Mouse (Mus musculus): ENCODE measurements at regions not wholly inside any gene's neighbourhood (a gene's known extent, or its start where the extent isn't known, plus 50 kb on each side); places are given as distances from the start of the nearest gene placed in this dataset.
A peak's percentile ranks its signal among the peaks of the same experiment; 100 is the strongest.
"Not testable (repeated sequence)": the region's sequence is repeated elsewhere in the genome, so short reads cannot be mapped to it uniquely, and the experiment has no call there.

DNA sequence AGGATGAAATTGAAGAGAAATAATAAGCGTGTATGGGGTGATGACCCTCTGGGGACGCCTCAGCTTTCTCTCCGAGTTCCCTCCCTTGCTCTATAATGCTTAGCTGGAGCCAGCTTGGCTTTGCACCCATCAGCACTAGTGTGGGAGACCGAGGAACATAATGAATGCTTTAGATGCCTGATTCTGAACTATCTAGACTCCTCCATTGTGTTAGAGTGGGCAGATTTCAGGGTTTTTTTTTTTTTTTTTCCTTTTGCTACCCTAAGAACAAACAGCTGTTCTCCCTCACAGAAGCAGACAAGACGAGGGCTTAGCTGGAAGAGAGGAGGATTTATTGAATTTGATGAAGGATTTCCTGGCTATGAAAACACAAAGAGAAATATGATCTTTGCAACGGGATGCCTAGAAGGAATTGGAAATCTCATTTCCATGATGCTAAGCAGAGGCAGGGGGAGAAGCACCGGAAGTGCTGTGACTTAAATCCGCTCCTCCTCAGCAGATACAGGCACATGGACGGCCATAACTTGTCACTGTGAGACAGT is 390.4 kb upstream of the Auts2 start:
- no peak overlapping the region for H3K27ac ChIP-seq (replicated peaks)
- no peaks in the 10 kb centered on the region for H3K9me3 ChIP-seq (replicated peaks)
- H3K27me3 ChIP-seq (ENCODE audit: low read depth, poor library complexity, severe bottlenecking), result no peaks in the 10 kb centered on the region
- no peak overlapping the region for H3K4me3 ChIP-seq
- 80% methylated on average over 9 of the region's 9 CpGs for WGBS
- DNase-seq (ENCODE audit: low spot score), result no peak
- no peaks in the 10 kb centered on the region for H3K36me3 ChIP-seq
- no peaks in the 10 kb centered on the region for H3K4me1 ChIP-seq

DNA sequence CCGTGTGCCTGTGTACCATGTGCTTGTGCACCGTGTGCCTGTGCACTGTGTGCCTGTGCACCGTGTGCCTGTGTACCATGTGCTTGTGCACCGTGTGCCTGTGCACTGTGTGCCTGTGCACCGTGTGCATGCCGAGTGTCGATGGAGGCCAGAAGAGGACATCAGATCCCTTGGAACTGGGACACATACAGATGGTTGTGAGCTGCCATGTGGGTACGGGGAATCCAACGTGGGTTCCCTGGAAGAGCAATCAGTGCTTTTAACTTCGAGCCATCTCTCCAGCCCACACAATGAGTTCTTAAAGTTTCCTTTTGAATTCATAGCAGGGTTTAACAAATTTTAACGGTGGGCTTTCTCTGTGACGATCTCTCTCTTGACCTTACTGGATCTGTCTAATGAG is 386.8 kb upstream of the Auts2 start:
- H3K36me3 ChIP-seq; H3K4me1 ChIP-seq; H3K27me3 ChIP-seq (ENCODE audit: low read depth, poor library complexity, severe bottlenecking); H3K4me3 ChIP-seq; H3K27ac ChIP-seq (replicated peaks); DNase-seq (ENCODE audit: low spot score); H3K9me3 ChIP-seq (replicated peaks): not testable (repeated sequence)
- WGBS, result 91% methylated on average over 12 of the region's 12 CpGs

DNA sequence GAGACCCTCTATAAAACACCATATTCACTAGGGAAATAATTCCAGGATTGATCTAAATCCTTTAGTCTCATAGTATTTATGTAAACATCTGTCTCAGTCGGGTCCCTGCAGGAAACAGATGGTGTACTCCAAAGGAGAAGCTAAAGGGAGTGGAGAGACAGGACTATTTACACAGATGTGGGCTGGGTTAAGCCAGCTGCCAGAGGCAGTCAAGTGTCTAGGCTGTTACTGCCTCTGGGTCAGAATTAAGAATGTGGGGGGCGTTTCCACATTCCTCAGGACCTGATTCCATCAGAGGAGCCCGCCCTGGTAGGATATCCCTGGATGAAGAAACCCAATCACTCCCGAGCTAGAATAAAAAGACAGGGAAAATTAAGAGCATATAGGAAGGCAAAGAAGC is 380.2 kb upstream of the Auts2 start:
- H3K4me3 ChIP-seq, result no peak overlapping the region
- 29% methylated on average over 4 of the region's 4 CpGs for WGBS
- H3K9me3 ChIP-seq (replicated peaks), result peaks cover 10% of the 10 kb centered on the region
- H3K27me3 ChIP-seq (ENCODE audit: low read depth, poor library complexity, severe bottlenecking), result no peaks in the 10 kb centered on the region
- H3K36me3 ChIP-seq, result no peaks in the 10 kb centered on the region
- H3K4me1 ChIP-seq, result peaks cover 9% of the 10 kb centered on the region; the same call in 1 of the 2 replicates
- H3K27ac ChIP-seq (replicated peaks), result no peak overlapping the region
- no peak for DNase-seq (ENCODE audit: low spot score)

DNA sequence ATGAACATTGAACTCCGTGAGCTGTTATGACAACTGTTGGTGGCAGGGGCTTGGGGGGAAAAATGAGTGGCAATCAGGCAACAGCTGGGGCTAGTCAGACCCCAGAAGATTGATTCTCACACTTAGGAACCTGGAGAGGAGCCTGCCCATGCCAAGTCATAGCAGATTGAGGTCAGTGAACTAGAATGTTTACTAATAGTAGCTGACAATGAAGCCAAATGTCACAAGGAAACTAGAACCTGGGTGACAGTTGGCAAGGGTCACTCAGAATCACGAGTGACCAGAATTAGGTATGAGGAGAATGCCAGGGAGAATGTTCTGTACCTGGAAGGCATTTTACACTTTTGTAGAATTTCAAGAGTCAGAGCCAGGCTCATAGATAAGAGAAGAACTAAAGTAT is 365.9 kb upstream of the Auts2 start:
- WGBS, result 84% methylated on average over 2 of the region's 2 CpGs
- no peak for DNase-seq (ENCODE audit: low spot score)
- Histone ChIP-seq H3K4me1 (peaks cover 6% of the 10 kb centered on the region; the same call in 1 of the 2 replicates), H3K27me3 (ENCODE audit: low read depth, poor library complexity, severe bottlenecking) (no peaks in the 10 kb centered on the region), H3K27ac (replicated peaks) (no peak overlapping the region), H3K9me3 (replicated peaks) (no peaks in the 10 kb centered on the region), H3K4me3 (no peak overlapping the region), H3K36me3 (no peaks in the 10 kb centered on the region)

DNA sequence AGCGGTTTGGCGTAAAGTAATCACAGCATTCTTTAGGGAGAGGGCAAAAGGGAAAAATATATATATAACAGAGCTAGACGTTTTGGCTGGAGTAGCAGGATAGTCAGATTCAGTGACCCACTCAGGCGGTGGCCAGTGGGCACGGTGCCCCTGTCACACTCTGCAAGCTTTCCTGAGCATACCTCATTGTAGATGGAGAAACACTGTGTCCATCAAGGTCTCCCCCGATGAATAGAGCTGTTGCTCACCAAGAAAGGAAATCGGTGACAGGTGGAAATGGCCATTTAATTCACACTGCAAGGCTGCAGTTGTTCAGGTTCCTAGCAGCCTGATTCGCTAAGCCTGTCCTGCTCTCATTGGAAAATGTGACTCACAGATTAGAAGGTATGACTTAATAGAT is 365.1 kb upstream of the Auts2 start:
- H3K9me3 ChIP-seq (replicated peaks), result no peaks in the 10 kb centered on the region
- no peaks in the 10 kb centered on the region for H3K36me3 ChIP-seq
- 88% methylated on average over 8 of the region's 8 CpGs for WGBS
- no peak for DNase-seq (ENCODE audit: low spot score)
- no peaks in the 10 kb centered on the region for H3K27me3 ChIP-seq (ENCODE audit: low read depth, poor library complexity, severe bottlenecking)
- H3K4me3 ChIP-seq, result no peak overlapping the region
- no peak overlapping the region for H3K27ac ChIP-seq (replicated peaks)
- peaks cover 6% of the 10 kb centered on the region; the same call in 1 of the 2 replicates for H3K4me1 ChIP-seq

DNA sequence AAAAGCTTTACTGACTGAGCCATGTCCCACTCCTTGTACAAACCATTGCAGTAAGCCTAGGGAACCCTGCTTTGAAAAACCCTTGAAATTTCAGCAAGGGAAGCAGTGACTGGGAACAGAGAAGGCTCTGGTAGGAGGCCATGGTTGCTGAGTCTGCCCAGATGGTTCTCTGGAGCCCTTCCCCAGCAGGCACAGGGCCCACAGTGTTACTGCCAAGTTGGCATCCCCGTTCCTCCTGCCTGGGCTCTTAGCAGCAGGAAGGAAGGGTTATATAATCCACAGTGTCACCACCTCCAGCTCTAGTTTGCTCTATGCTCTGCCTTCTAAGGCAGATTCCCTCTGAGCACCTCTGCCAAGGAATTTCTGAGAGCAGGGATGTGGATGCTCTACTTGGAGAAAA is 349.4 kb upstream of the Auts2 start:
- no peak for DNase-seq (ENCODE audit: low spot score)
- no peaks in the 10 kb centered on the region for H3K27me3 ChIP-seq (ENCODE audit: low read depth, poor library complexity, severe bottlenecking)
- H3K27ac ChIP-seq (replicated peaks), result no peak overlapping the region
- no peak overlapping the region for H3K4me3 ChIP-seq
- no peaks in the 10 kb centered on the region for H3K36me3 ChIP-seq
- WGBS, result 84% methylated on average over 1 of the region's 1 CpGs
- H3K9me3 ChIP-seq (replicated peaks), result no peaks in the 10 kb centered on the region
- peaks cover 19% of the 10 kb centered on the region for H3K4me1 ChIP-seq

DNA sequence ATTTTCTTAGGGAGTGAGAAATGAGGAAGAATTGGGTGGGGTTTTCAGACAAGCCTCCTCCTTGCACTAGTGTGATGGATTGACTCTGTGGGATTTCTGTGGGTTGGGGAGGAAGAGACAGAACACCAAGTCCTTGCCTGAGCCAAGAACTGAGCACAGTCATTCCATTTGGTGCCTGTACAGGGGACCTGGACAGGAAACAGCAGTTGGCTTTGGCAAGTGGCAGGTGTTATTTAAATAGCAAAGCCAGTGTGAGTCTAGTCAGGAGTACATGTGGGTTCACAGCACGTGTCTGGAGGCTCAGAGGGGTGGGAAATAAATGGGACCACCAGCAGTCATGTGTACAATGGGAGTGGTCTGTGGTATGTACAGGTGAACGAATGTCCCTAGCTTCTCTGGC is 341.0 kb upstream of the Auts2 start:
- Histone ChIP-seq H3K4me1 (no peaks in the 10 kb centered on the region), H3K9me3 (replicated peaks) (no peaks in the 10 kb centered on the region), H3K4me3 (no peak overlapping the region), H3K36me3 (no peaks in the 10 kb centered on the region), H3K27me3 (ENCODE audit: low read depth, poor library complexity, severe bottlenecking) (no peaks in the 10 kb centered on the region), H3K27ac (replicated peaks) (no peak overlapping the region)
- DNase-seq (ENCODE audit: low spot score), result no peak
- 67% methylated on average over 2 of the region's 2 CpGs for WGBS

DNA sequence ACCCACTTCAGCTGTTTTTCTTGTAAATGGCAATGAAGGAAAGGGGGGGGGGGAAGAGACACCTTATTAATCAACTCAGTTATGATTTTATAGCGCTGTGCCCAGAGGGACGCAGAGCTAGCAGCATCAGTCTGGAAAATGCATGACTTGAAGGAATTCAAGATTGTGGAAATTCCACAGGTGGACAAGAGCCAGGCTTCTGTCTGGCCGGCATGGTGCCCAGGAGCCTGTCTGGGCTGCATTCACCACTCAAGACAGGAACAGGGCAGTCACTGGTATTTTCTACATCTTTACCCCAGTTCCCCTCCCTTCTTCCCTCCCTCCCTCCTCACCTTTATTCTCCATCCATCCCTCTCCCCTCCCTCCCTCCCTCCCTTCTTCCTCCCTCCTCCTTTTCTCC is 339.1 kb upstream of the Auts2 start:
- no peaks in the 10 kb centered on the region for H3K4me1 ChIP-seq
- H3K9me3 ChIP-seq (replicated peaks), result no peaks in the 10 kb centered on the region
- 92% methylated on average over 3 of the region's 3 CpGs for WGBS
- no peaks in the 10 kb centered on the region for H3K27me3 ChIP-seq (ENCODE audit: low read depth, poor library complexity, severe bottlenecking)
- no peak for DNase-seq (ENCODE audit: low spot score)
- H3K27ac ChIP-seq (replicated peaks), result no peak overlapping the region
- H3K36me3 ChIP-seq, result no peaks in the 10 kb centered on the region
- no peak overlapping the region for H3K4me3 ChIP-seq

DNA sequence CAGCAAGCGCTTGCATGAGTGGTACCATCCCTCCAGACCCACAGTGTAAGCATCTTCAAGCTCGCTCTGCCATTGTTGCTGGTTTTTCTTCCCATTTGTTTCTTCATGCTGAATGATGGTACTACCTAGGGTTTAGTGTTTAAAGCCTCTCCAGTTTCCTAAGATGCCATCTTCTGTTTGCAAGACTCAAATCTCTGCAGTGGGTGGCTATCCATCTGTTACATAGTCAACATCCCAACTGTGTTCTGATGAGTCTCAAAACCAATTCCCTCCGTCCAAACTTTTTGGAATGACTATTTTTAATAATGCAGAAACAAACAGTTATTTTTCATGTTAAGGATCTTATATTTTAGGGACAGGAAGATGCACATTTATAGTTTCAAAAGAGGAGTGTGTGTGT is 338.0 kb upstream of the Auts2 start:
- Histone ChIP-seq H3K9me3 (replicated peaks) (no peaks in the 10 kb centered on the region), H3K36me3 (no peaks in the 10 kb centered on the region), H3K27ac (replicated peaks) (no peak overlapping the region), H3K4me1 (peaks cover 7% of the 10 kb centered on the region), H3K4me3 (no peak overlapping the region), H3K27me3 (ENCODE audit: low read depth, poor library complexity, severe bottlenecking) (no peaks in the 10 kb centered on the region)
- WGBS, result 93% methylated on average over 3 of the region's 3 CpGs
- no peak for DNase-seq (ENCODE audit: low spot score)

DNA sequence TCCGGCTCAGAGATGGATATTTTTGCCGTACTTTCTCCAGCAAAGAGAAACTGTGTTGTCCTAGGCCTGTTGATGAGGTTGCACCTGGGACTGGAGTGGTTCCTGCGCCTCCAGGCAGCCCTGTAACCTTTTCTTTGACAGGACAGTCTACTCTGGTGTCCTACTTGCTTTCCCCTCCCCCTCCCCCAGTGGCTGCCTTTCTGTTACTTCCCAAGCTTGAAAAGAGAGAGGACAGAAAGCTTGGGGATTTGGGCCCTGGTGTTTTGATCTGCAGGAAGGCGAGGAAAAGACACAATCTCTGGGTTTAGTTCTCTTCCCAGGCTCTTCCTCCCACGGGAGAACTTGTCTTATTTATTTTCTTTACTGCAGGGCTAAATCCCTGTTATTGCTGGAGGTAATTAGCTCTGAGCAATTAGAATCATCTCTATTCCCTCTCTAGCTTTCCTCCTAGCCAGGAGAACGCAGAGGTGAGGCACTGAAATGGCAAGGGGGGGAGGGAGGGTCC is 333.2 kb upstream of the Auts2 start:
- Histone ChIP-seq H3K27me3 (ENCODE audit: low read depth, poor library complexity, severe bottlenecking) (no peaks in the 10 kb centered on the region), H3K27ac (replicated peaks) (peak overlapping the region; percentile 46; the same call in 1 of the 2 replicates), H3K36me3 (no peaks in the 10 kb centered on the region), H3K4me1 (peaks cover 12% of the 10 kb centered on the region), H3K4me3 (no peak overlapping the region), H3K9me3 (replicated peaks) (no peaks in the 10 kb centered on the region)
- WGBS, result 15% methylated on average over 6 of the region's 6 CpGs
- DNase-seq (ENCODE audit: low spot score), result peak; percentile 32

DNA sequence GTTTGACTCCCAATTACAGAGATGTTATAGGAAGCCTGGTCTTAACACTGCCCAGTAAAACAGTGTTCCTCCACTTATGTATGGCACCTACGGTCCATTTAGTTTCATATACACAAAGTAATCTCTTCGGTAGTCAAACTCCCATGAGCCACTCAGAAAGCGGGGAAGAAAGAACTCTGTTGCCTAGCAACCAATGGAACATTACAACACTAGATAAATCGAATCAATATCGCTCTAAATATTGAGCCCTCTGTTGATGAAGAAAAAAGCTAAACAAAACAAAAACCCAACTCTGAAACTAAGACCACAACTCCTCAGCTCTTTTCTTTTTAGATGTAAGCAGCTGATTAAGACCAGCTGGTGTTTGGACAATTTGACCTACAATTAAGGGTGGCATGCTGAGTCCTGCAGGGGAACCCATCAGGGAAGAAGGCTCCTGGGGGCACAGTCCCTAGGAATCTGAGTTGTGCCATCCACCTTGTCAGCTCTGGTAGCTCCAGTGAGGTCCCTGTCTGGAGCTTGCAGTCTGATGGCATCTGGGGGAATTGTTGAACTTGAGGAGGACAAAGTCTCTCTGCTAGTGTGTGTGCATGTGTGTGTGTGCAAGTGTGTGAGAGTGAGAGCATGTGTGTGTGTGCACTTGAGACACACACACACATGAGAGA is 315.8 kb upstream of the Auts2 start:
- no peaks in the 10 kb centered on the region for H3K4me1 ChIP-seq
- no peaks in the 10 kb centered on the region for H3K36me3 ChIP-seq
- no peaks in the 10 kb centered on the region for H3K27me3 ChIP-seq (ENCODE audit: low read depth, poor library complexity, severe bottlenecking)
- 89% methylated on average over 5 of the region's 5 CpGs for WGBS
- H3K27ac ChIP-seq (replicated peaks), result no peak overlapping the region
- no peaks in the 10 kb centered on the region for H3K9me3 ChIP-seq (replicated peaks)
- H3K4me3 ChIP-seq, result no peak overlapping the region
- no peak for DNase-seq (ENCODE audit: low spot score)

DNA sequence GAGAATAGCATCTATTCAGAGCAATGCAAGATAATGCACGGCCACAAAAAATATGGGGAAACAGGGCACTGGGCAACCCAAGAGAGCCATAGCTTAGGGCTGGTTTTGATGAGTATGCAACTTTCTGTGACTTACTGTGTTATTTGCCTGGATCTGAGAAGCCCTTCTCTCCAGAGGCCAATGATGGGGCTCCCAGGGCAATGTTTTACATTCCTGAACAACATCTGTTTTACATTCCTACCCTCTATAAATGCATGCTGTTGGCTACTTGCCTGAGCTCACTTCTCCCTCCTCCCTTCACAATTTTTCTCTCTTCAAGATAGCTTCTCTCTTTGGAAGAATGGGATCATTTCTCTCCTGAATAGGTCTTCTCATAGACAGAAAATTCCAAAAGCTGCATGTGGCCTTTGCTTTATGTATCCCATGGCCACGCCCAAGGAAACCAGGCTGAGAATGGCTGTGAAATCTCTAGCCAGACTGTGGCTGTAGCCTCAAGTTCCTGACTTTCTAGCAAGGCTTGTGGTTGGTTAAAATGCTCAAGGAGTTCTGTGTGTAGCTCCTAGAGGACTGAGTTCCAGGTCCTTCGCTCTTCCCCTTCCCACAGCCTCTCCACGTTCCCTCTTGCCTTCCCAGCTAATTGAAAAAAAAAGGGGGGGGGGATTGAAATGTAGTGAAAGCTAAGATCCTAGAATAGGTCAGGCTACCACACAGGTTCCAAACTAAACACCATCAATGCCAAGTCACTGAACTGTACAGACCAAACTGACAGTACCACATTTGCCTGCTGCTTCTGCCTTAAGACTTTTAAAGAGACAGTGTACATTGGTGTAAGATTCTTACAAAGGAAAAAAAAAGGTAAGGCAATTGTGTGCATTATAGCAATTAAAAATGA is 312.7 kb upstream of the Auts2 start:
- Histone ChIP-seq H3K27ac (replicated peaks) (no peak overlapping the region), H3K9me3 (replicated peaks) (no peaks in the 10 kb centered on the region), H3K4me1 (no peaks in the 10 kb centered on the region), H3K36me3 (no peaks in the 10 kb centered on the region), H3K4me3 (no peak overlapping the region), H3K27me3 (ENCODE audit: low read depth, poor library complexity, severe bottlenecking) (no peaks in the 10 kb centered on the region)
- DNase-seq (ENCODE audit: low spot score), result no peak
- 73% methylated on average over 4 of the region's 4 CpGs for WGBS

DNA sequence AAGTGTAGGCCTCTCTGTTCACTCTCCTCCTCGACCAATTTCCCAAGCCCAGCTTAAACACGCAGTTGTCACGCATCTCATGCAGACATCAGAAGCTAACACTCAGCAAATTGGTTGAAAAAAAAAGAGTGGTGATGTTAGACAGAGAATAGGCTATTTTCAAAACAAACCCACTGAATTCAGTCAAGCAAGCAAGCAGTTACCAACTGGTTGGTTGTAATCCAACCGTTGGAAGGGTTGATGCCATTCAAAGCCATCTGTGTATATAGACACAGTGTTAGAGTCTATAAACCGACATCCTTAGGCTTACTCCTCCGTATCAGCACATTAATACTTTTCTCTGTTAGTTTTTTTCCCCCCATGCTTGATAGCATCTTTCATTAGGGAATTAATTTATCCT is 307.6 kb upstream of the Auts2 start:
- no peaks in the 10 kb centered on the region for H3K36me3 ChIP-seq
- no peak overlapping the region for H3K27ac ChIP-seq (replicated peaks)
- no peaks in the 10 kb centered on the region for H3K4me1 ChIP-seq
- no peaks in the 10 kb centered on the region for H3K27me3 ChIP-seq (ENCODE audit: low read depth, poor library complexity, severe bottlenecking)
- no peak overlapping the region for H3K4me3 ChIP-seq
- no peak for DNase-seq (ENCODE audit: low spot score)
- 90% methylated on average over 6 of the region's 6 CpGs for WGBS
- no peaks in the 10 kb centered on the region for H3K9me3 ChIP-seq (replicated peaks)
